Comparison of ENCODE assay signal across 22 mouse cellular contexts in the genomic region with DNA sequence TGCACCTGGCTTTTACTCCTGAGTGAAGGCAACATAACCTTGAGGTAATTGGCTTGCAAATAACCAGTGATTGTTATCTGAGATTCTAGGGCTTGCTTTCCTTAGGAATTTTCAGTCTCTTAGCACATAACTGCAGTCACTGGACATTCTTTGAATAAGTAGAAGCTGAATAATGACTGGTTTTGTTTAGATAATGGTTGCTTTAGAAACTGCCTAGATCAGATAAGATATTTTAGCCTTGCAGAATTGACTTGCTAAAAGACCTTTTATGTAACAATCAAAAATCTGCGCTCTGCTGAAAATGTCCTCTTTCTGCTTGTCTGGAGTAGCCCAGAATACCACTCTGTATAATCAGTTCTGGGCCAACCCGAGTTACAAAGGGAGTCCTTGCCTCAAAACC. TPM values are rescaled to one million over a fixed set of nuclear protein-coding genes. Genes with fewer than 3 reads are reported as not detected.
DNase-seq lines count a peak whose midpoint lies in the region; ATAC-seq and TF ChIP-seq lines count a peak whose summit lies in the region.
"Had no signal": no experiment of that assay in that cellular context is flagged by ENCODE, and none has a peak within 500 bp of the region (broad histone marks: within the 10 kb centered on the region; RNA-seq: fewer than 3 reads in every experiment).

No protein-coding gene starts in this region.

- no peak overlapping the region for H3K9ac ChIP-seq in lung, postnatal 0 days (replicated peaks; ENCODE audit: low read depth)
- no peak overlapping the region for H3K9ac ChIP-seq in heart, embryonic 12.5 days
- H3K9ac ChIP-seq: forebrain, embryonic 13.5 days; forebrain, postnatal 0 days; hindbrain, embryonic 12.5 days had no signal

- TF ChIP-seq CTCF in lung, postnatal 0 days (IDR thresholded peaks at IDR 0.05), result no peak
- no peak for TF ChIP-seq CTCF in lung, adult 2 months (IDR thresholded peaks at IDR 0.05; ENCODE audit: insufficient read depth, low read length)

- peak; percentile 81 for TF ChIP-seq EP300 in lung, postnatal 0 days (IDR thresholded peaks at IDR 0.05)

- H3K9me3 ChIP-seq in lung, postnatal 0 days (ENCODE audit: low read length), result no peaks in the 10 kb centered on the region
- no peaks in the 10 kb centered on the region for H3K9me3 ChIP-seq in heart, embryonic 12.5 days (replicated peaks)
- H3K9me3 ChIP-seq: embryonic facial prominence, embryonic 10.5 days; forebrain, embryonic 13.5 days; G1E; hindbrain, embryonic 12.5 days had no signal

- WGBS in lung, postnatal 0 days, result 38% methylated on average over 2 of the region's 2 CpGs
- WGBS in lung, adult 2 months, result 35% methylated on average over 2 of the region's 2 CpGs
- 55% methylated on average over 2 of the region's 2 CpGs for WGBS in heart, embryonic 12.5 days

- no peak overlapping the region for H3K4me2 ChIP-seq in lung, postnatal 0 days (replicated peaks; ENCODE audit: low read depth, low read length)
- H3K4me2 ChIP-seq in heart, embryonic 12.5 days, result no peak overlapping the region
- H3K4me2 ChIP-seq: forebrain, embryonic 13.5 days; hindbrain, embryonic 12.5 days had no signal

- TF ChIP-seq POLR2A in lung, adult 2 months (IDR thresholded peaks at IDR 0.05; ENCODE audit: borderline replicate concordance, extremely low read depth, low read depth, low read length), result no peak

- no peaks in the 10 kb centered on the region for H3K36me3 ChIP-seq in lung, postnatal 0 days (ENCODE audit: insufficient read depth, low read length)
- H3K36me3 ChIP-seq in heart, embryonic 12.5 days, result no peaks in the 10 kb centered on the region
- H3K36me3 ChIP-seq: embryonic facial prominence, embryonic 10.5 days; G1E; hindbrain, embryonic 12.5 days had no signal

- peak; percentile 56 for ATAC-seq in lung, postnatal 0 days
- no peak for ATAC-seq in heart, embryonic 12.5 days (ENCODE audit: insufficient number of reproducible peaks, low FRiP score)
- ATAC-seq: forebrain, embryonic 13.5 days; forebrain, postnatal 0 days; hindbrain, embryonic 16.5 days had no signal

- 0 out of 2 replicates have a peak overlapping the region, but pooled peaks have one; percentile 5 for H3K27ac ChIP-seq in lung, postnatal 0 days (ENCODE audit: low read length)
- H3K27ac ChIP-seq in heart, embryonic 12.5 days (ENCODE audit: poor library complexity, severe bottlenecking), result no peak overlapping the region
- H3K27ac ChIP-seq: embryonic facial prominence, embryonic 10.5 days; forebrain, embryonic 13.5 days; gastrocnemius, adult 2 months; hindbrain, embryonic 12.5 days had no signal

- no peaks in the 10 kb centered on the region for H3K27me3 ChIP-seq in lung, postnatal 0 days (replicated peaks; ENCODE audit: insufficient read depth, low read length)
- H3K27me3 ChIP-seq in heart, embryonic 12.5 days (replicated peaks), result peaks cover 9% of the 10 kb centered on the region; the same call in 1 of the 2 replicates

- H3K4me1 ChIP-seq in lung, postnatal 0 days (ENCODE audit: insufficient read depth, low read depth, low read length), result no peaks in the 10 kb centered on the region
- H3K4me1 ChIP-seq in lung, adult 2 months (ENCODE audit: control insufficient read depth, insufficient read depth, low read length), result no peaks in the 10 kb centered on the region
- no peaks in the 10 kb centered on the region for H3K4me1 ChIP-seq in heart, embryonic 12.5 days (replicated peaks)
- H3K4me1 ChIP-seq: embryonic facial prominence, embryonic 10.5 days; forebrain, embryonic 13.5 days; hindbrain, embryonic 12.5 days had no signal

- peak; percentile 61 for DNase-seq in lung, postnatal 0 days (ENCODE audit: low spot score)
- DNase-seq in lung, adult 2 months, result no peak
- peak; percentile 77 for DNase-seq in ES-CJ7 (ENCODE audit: low read depth, low spot score)
- DNase-seq in NIH3T3 (ENCODE audit: low read depth), result peak; percentile 49
- DNase-seq in spleen, adult 12 weeks (ENCODE audit: low spot score), result no peak
- no peak for DNase-seq in right cerebral cortex, postnatal 36 days (ENCODE audit: low spot score in 2 of 2)
- DNase-seq: adrenal gland, postnatal 10 days; cerebellum, adult 18-20 months; cerebellum, postnatal 10 days; forebrain, postnatal 0 days; gastrocnemius, adult 2 months; gastrocnemius, postnatal 25 days; heart, postnatal 10 days; heart, postnatal 4 days; kidney, adult 11 months had no signal

- no peak overlapping the region for H3K4me3 ChIP-seq in lung, postnatal 0 days (ENCODE audit: low read depth, low read length)
- no peak overlapping the region for H3K4me3 ChIP-seq in lung, adult 2 months (replicated peaks; ENCODE audit: extremely low read depth, low read depth, low read length)
- no peak overlapping the region for H3K4me3 ChIP-seq in heart, embryonic 12.5 days
- H3K4me3 ChIP-seq: embryonic facial prominence, embryonic 10.5 days; forebrain, embryonic 13.5 days; gastrocnemius, adult 2 months; hindbrain, embryonic 12.5 days had no signal

RNA-seq across cellular contexts. Expression of gene Calcoco2, which starts 2.3 kb away (rescaled TPM):
- polyA plus RNA-seq in lung, postnatal 0 days (2015; fragmentation: Nextera tagmentation; extraction: Ambion mirVana), result 0.74 and 0.98 TPM in 2 replicates
- polyA plus RNA-seq in lung, adult 2 months (2012; rRNA removed), result 0.08 and 0.11 TPM in 2 replicates
- polyA plus RNA-seq in heart, embryonic 12.5 days (2016; fragmentation: Nextera tagmentation; extraction: Ambion mirVana), result not detected in 2 replicates
- polyA plus RNA-seq: embryonic facial prominence, embryonic 10.5 days; forebrain, embryonic 13.5 days; G1E; heart, embryonic 14.5 days; hindbrain, embryonic 16.5 days had no signal

RNA-seq across cellular contexts. Expression of gene Ttll6, which starts 19.5 kb away (rescaled TPM):
- 0.99 and 1.3 TPM in 2 replicates for polyA plus RNA-seq in lung, postnatal 0 days (2015; fragmentation: Nextera tagmentation; extraction: Ambion mirVana)
- 3.6 and 4.6 TPM in 2 replicates for polyA plus RNA-seq in lung, adult 2 months (2012; rRNA removed)
- polyA plus RNA-seq in heart, embryonic 12.5 days (2016; fragmentation: Nextera tagmentation; extraction: Ambion mirVana), result not detected in 2 replicates
- polyA plus RNA-seq: embryonic facial prominence, embryonic 10.5 days; G1E; heart, embryonic 14.5 days had no signal

RNA-seq across cellular contexts. Expression of gene Atp5g1, which starts 38.6 kb away (rescaled TPM):
- 324 and 382 TPM in 2 replicates for polyA plus RNA-seq in lung, postnatal 0 days (2015; fragmentation: Nextera tagmentation; extraction: Ambion mirVana)
- 235 and 352 TPM in 2 replicates for polyA plus RNA-seq in lung, adult 2 months (2012; rRNA removed)
- 1,401 and 1,405 TPM in 2 replicates for polyA plus RNA-seq in heart, embryonic 12.5 days (2016; fragmentation: Nextera tagmentation; extraction: Ambion mirVana)

RNA-seq across cellular contexts. Expression of gene Ube2z, which starts 48.9 kb away (rescaled TPM):
- polyA plus RNA-seq in lung, postnatal 0 days (2015; fragmentation: Nextera tagmentation; extraction: Ambion mirVana), result 29.6 and 31.6 TPM in 2 replicates
- polyA plus RNA-seq in lung, adult 2 months (2012; rRNA removed), result 31.1 and 38.1 TPM in 2 replicates
- 42.5 and 43.5 TPM in 2 replicates for polyA plus RNA-seq in heart, embryonic 12.5 days (2016; fragmentation: Nextera tagmentation; extraction: Ambion mirVana)

Comparison
In these comparisons a context has a peak if more than half of its experiments do, and no peak if none do; other contexts are left out.
1. DNase-seq: peak in lung, postnatal 0 days (single experiment), ES-CJ7 (single experiment) and NIH3T3 (single experiment); none in lung, adult 2 months (single experiment), spleen, adult 12 weeks (single experiment) and right cerebral cortex, postnatal 36 days (0 of 2).